Mouse (Mus musculus) spleen, adult 2 months (tissue): ENCODE results near the gene Pdzk1ip1. TPM values are rescaled to one million over a fixed set of nuclear protein-coding genes. Genes with fewer than 3 reads are reported as not detected.

Experiments used
- DNase-seq, 2 experiments: peaks; one replicate each; pipeline versions ENCODE4 v3.0.0 to v3.0.0-alpha.2; 2012 to 2021; ENCODE audit warnings: low spot score in 2 of 2, low read depth in 1 of 2
- H3K27ac ChIP-seq: fragments of 200-500 bp; 2 replicates; pipeline ENCODE4 v1.5.1; 2012; ENCODE audit warnings: low read length, inconsistent platforms; ENCODE audit not compliant: insufficient read depth
- H3K27me3 ChIP-seq: fragments of 200-500 bp; 2 replicates; pipeline ENCODE4 v1.6.1; 2012; ENCODE audit warnings: mild to moderate bottlenecking, moderate library complexity, low read length, inconsistent platforms; ENCODE audit not compliant: control insufficient read depth, insufficient read depth
- H3K36me3 ChIP-seq: fragments of 200-500 bp; 2 replicates; pipeline ENCODE4 v1.6.1; 2012; ENCODE audit warnings: mild to moderate bottlenecking, low read length, inconsistent platforms; ENCODE audit not compliant: control insufficient read depth, insufficient read depth
- H3K4me1 ChIP-seq: fragments of 200-500 bp; 2 replicates; pipeline ENCODE4 v1.6.1; 2011; ENCODE audit warnings: inconsistent platforms; ENCODE audit not compliant: control insufficient read depth, insufficient read depth, insufficient read length
- H3K4me3 ChIP-seq: fragments of 200-500 bp; 2 replicates; pipeline ENCODE4 v1.5.1; 2011; ENCODE audit warnings: mild to moderate bottlenecking, inconsistent platforms; ENCODE audit not compliant: insufficient read depth, insufficient read length; ENCODE audit errors: extremely low read depth
- CTCF ChIP-seq: fragments of 200-500 bp; IDR thresholded peaks from 2 replicates; pipeline ENCODE4 v1.5.1; 2011; ENCODE audit warnings: mild to moderate bottlenecking, inconsistent platforms; ENCODE audit not compliant: insufficient read depth, insufficient read length, insufficient replicate concordance; ENCODE audit errors: extremely low read depth
- POLR2A ChIP-seq: fragments of 200-500 bp; IDR thresholded peaks from 2 replicates; pipeline ENCODE4 v1.6.1; 2011; ENCODE audit warnings: low read depth, low read length, inconsistent platforms
- WGBS: fragments of 180-500 bp; shearing (Covaris S2); methylation state at CpG from one replicate; pipeline ENCODE4 v1.1.7; 2018; 5-methylcytosine and 5-hydroxymethylcytosine counted together
- polyA plus RNA-seq: library from polyadenylated mRNA; depleted of rRNA; stranded (reverse); fragments of >200 nt; gene quantifications from 2 replicates; pipeline ENCODE4 v1.2.3, GENCODE M21; 2012

Pdzk1ip1 gene
- polyA plus RNA-seq, 1 experiment: 89.6 TPM

DNA sequence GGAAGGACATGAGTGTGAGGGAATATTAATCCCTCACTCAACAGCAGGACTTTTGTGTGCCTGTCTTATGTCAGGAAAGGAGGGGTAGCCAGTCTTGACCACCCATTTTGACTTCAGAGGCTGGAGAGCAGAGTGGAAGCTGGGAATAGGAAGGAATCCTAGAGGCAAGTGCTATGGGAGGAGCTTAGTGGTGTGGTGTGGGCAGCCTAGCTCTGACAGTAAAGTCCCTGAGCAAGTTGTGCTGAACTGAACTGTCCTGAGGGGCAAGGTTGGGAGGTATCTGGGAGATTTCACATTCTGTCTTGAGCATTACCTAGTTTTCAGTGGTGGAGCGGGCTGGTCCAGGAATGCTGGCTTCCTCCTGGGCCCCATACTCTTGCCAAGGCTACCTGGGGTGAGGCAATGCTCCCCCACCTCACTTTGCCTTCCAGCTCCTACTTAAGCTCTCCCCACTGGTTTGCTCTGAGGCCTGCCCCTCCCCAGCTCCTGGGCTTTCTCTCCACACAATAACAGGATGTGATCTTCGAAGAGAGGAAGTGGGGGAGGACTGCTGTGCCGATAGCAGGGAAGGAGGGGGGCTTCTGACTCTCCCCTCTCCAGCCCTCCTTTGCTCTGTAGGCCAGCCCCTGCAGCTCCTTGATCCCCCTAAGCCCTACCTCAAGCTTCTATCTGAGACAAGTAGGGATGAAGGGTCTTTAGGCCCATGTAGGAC lies 13.1 kb upstream of the Pdzk1ip1 start:
- Histone ChIP-seq H3K4me1 (peaks cover 7% of the 10 kb centered on the region; the same call in 1 of the 2 replicates), H3K36me3 (no peaks in the 10 kb centered on the region), H3K27me3 (no peaks in the 10 kb centered on the region), H3K4me3 (no peak overlapping the region), H3K27ac (peak overlapping the region; percentile 16; the same call in 1 of the 2 replicates)
- no peak for TF ChIP-seq CTCF
- TF ChIP-seq POLR2A: no peak
- DNase-seq: no peak
- whole genome bisulfite sequencing: 25% methylated on average over 3 of the region's 3 CpGs

DNA sequence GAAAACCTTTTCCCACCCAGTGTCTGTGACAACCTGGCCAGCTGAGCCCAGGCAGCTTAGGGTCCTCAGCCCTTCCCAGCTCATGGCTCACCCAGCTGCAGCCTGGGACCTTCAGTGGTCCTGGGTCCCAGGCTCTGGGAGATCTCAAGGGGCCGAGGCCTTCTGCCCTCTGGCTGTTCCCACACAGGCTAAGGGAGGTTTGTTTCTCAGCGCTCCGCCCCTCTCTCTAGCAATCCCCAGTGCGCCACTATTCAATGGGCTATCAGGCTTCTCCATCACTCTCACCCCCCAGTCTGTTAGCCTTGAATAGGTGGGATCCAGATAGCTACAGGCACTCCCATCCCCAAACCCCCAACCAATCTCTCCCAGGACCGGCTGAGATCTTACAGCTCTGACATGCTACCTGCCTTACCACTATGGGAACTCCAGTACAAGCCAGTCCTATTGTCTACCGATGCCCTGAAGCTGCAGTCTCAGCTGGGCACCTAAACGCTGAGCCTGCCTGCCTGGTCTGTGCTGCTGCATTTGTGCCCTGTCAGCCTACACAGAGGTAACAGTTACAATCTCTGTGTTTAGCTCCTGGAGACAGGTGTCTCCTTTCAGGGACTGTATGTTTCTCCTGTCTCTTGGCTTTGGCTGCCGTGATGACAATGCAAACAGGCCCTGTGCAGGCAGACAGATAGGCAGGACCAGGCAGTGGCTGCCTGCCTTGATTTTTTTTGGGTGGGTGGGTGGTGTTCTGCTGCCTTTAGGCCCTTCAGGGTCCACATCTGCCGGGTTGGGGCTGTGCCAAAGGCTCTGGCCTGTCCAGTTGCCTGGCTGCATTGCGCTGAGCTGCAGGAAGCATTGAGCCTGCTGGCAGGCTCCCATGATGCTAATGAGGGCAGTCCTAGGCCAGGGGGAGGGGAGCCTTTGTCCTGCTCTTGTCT lies 9.4 kb upstream of the Pdzk1ip1 start:
- H3K27ac ChIP-seq: no peak overlapping the region
- DNase-seq: no peak
- H3K27me3 ChIP-seq: no peaks in the 10 kb centered on the region
- TF ChIP-seq CTCF (no peak), POLR2A (no peak)
- no peaks in the 10 kb centered on the region for H3K36me3 ChIP-seq
- peaks cover 7% of the 10 kb centered on the region; the same call in 1 of the 2 replicates for H3K4me1 ChIP-seq
- 82% methylated on average over 10 of the region's 10 CpGs for WGBS
- no peak overlapping the region for H3K4me3 ChIP-seq

DNA sequence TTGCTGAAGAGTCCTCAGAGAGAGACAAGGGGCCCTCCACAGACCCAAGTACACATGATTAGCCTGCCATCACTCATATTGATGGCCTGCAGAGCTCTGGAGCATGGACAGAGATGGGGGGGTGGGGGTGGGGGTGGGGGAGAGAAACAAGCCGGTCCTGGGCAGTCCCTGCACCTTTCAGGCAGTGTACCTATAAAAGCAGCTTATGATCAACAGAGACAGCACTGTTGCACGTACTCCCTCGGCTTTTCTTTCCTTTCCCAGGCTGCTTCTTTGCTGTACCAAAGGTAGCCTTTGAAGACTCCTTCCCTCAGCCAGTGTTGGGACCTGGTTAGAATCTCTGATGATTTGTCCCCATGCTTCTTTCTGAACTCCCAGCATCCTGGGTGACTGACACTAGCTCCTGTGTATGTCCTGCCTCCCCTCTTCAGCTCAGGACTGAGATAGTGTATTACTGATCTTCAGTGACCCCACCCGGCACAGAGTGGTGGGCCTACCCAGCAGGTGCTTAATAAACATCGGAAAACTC lies 8.6 kb upstream of the Pdzk1ip1 start:
- Histone ChIP-seq H3K27ac (no peak overlapping the region), H3K4me1 (peaks cover 7% of the 10 kb centered on the region; the same call in 1 of the 2 replicates), H3K27me3 (no peaks in the 10 kb centered on the region), H3K36me3 (no peaks in the 10 kb centered on the region), H3K4me3 (no peak overlapping the region)
- 78% methylated on average over 5 of the region's 5 CpGs for WGBS
- no peak for TF ChIP-seq POLR2A
- no peak for TF ChIP-seq CTCF
- DNase-seq: no peak

DNA sequence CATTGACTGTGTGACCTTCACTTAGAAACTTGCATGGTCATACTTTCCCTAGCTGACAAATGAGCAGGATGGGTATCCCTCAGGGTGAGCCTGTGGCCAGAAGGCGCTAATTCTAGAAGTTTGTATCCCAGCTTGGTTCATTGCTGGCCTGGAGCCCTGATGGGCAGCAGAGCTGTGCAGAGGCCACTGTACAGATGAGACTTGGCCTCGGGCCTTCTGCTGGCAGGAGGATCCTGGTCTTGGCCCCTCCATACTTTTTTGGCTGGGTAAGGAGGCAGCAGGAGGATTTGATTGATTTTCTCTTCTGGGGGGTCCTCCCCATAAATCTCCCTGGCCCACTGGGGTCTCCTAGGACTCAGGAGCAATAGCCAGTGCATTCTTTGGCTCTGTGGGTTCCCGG lies 5.5 kb upstream of the Pdzk1ip1 start:
- DNase-seq: no peak
- H3K4me3 ChIP-seq: no peak overlapping the region
- no peak overlapping the region for H3K27ac ChIP-seq
- TF ChIP-seq CTCF (no peak), POLR2A (no peak)
- no peaks in the 10 kb centered on the region for H3K4me1 ChIP-seq
- no peaks in the 10 kb centered on the region for H3K36me3 ChIP-seq
- no peaks in the 10 kb centered on the region for H3K27me3 ChIP-seq
- WGBS: 97% methylated on average over 3 of the region's 3 CpGs

DNA sequence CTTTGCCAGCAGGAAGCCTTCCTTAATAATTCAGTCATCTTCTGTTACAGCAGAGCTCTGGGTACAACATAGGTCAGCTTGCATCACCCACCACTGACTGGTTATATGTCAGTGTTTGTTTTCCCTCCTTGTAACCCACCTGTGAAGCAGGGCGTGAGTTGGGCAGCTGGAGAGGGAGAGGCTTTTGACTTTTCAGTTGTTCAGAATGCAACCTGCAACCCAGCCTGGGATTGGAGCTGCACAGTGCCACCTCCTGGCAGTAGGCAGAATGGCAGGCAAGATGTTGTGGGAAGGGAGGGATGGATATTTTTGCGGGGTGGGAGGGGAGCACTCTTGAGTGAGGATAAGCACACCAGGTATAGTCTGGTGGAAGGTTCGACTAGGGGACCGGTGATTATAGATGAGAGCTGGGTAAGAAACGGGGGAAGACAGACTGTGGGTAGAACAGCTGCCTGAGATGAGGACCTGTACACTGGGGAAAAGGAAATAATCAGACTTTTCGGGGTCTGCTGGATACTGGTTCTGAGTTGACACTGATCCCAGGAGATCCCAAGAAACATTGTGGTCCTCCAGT lies 2.9 kb upstream of the Pdzk1ip1 start:
- H3K4me3 ChIP-seq: no peak overlapping the region
- H3K4me1 ChIP-seq: no peaks in the 10 kb centered on the region
- DNase-seq: peak in 1 of 2 experiments; percentile 28
- 20% methylated on average over 6 of the region's 6 CpGs for WGBS
- H3K27me3 ChIP-seq: no peaks in the 10 kb centered on the region
- no peak overlapping the region for H3K27ac ChIP-seq
- no peaks in the 10 kb centered on the region for H3K36me3 ChIP-seq
- TF ChIP-seq POLR2A (no peak), CTCF (peak; percentile 89; the same call in 1 of the 2 replicates)

DNA sequence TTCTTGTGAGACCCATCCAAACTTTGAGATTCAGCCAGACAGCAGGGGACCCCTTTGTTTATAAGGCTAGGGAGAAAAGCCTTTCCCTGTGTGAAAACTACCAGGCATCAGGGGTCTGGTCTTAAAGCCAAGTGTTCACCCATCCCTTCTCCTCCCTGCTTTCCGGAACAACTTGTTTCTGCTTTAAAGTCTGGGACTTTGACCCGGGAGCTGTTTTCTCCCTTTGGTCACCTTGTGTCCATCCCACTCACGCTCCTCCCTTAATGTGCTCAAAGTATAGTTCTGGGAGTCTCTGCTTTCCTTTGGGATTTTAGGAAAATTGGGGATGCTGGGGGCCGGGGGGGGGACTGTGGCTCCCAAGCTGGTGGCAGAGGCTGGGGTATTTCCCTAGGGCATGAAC lies 2.3 kb upstream of the Pdzk1ip1 start:
- Histone ChIP-seq H3K4me3 (no peak overlapping the region), H3K27me3 (no peaks in the 10 kb centered on the region), H3K4me1 (no peaks in the 10 kb centered on the region), H3K36me3 (no peaks in the 10 kb centered on the region), H3K27ac (no peak overlapping the region)
- DNase-seq: no peak
- WGBS: 90% methylated on average over 4 of the region's 4 CpGs
- TF ChIP-seq POLR2A: no peak
- no peak for TF ChIP-seq CTCF
